Comparison of ENCODE assay signal across 27 mouse cellular contexts in genomic region chr9:122397156-122397555, GRCm38 (mm10). TPM values are rescaled to one million over a fixed set of nuclear protein-coding genes. Genes with fewer than 3 reads are reported as not detected.
A peak's percentile ranks its signal among the peaks of the same experiment; 100 is the strongest.
DNase-seq lines count a peak whose midpoint lies in the region; ATAC-seq and TF ChIP-seq lines count a peak whose summit lies in the region.
"Had no signal": no experiment of that assay in that cellular context is flagged by ENCODE, and none has a peak within 500 bp of the region (broad histone marks: within the 10 kb centered on the region; RNA-seq: fewer than 3 reads in every experiment).

No protein-coding gene starts in this region.

- no peak for TF ChIP-seq CTCF in testis, adult 2 months (IDR thresholded peaks at IDR 0.05; ENCODE audit: control insufficient read depth, insufficient read depth, insufficient replicate concordance, low read depth, low read length)

- H3K4me1 ChIP-seq in testis, adult 2 months (ENCODE audit: control insufficient read depth, insufficient read depth, low read length), result peaks cover 4% of the 10 kb centered on the region
- no peaks in the 10 kb centered on the region for H3K4me1 ChIP-seq in forebrain, embryonic 11.5 days (replicated peaks; ENCODE audit: control insufficient read depth, insufficient read depth, low read length)
- H3K4me1 ChIP-seq: embryonic facial prominence, embryonic 12.5 days; embryonic facial prominence, embryonic 15.5 days; forebrain, embryonic 15.5 days; heart, embryonic 12.5 days; heart, embryonic 15.5 days; hindbrain, embryonic 10.5 days; hindbrain, embryonic 13.5 days; intestine, embryonic 15.5 days had no signal

- no peak for ATAC-seq in forebrain, embryonic 11.5 days (replicated peaks; ENCODE audit: low FRiP score)
- ATAC-seq: activated CD4-positive, CD25-positive, alpha-beta regulatory T cell, adult 4 months; CD4-positive, CD25-positive, alpha-beta regulatory T cell, adult 4 months; forebrain, embryonic 15.5 days; hindbrain, embryonic 16.5 days; intestine, embryonic 15.5 days had no signal

- no peak overlapping the region for H3K4me3 ChIP-seq in testis, adult 2 months (ENCODE audit: control insufficient read depth, low read depth, low read length)
- no peak overlapping the region for H3K4me3 ChIP-seq in forebrain, embryonic 11.5 days (ENCODE audit: low read depth, low read length)
- H3K4me3 ChIP-seq: embryonic facial prominence, embryonic 12.5 days; embryonic facial prominence, embryonic 15.5 days; forebrain, embryonic 12.5 days; forebrain, embryonic 15.5 days; heart, embryonic 12.5 days; heart, embryonic 15.5 days; hindbrain, embryonic 10.5 days; hindbrain, embryonic 13.5 days; intestine, embryonic 15.5 days had no signal

- no peak for TF ChIP-seq POLR2A in testis, adult 2 months (IDR thresholded peaks at IDR 0.05; ENCODE audit: control insufficient read depth, low read depth, low read length)

- no peaks in the 10 kb centered on the region for H3K9me3 ChIP-seq in forebrain, embryonic 11.5 days (ENCODE audit: control insufficient read depth, low read length)
- H3K9me3 ChIP-seq: embryonic facial prominence, embryonic 12.5 days; embryonic facial prominence, embryonic 15.5 days; forebrain, embryonic 12.5 days; forebrain, embryonic 15.5 days; heart, embryonic 15.5 days; hindbrain, embryonic 10.5 days; hindbrain, embryonic 13.5 days; intestine, embryonic 15.5 days had no signal

- H3K36me3 ChIP-seq in testis, adult 2 months (ENCODE audit: control insufficient read depth, insufficient read depth, low read length), result no peaks in the 10 kb centered on the region
- no peaks in the 10 kb centered on the region for H3K36me3 ChIP-seq in forebrain, embryonic 11.5 days (ENCODE audit: control insufficient read depth, insufficient read depth, low read length)
- H3K36me3 ChIP-seq: embryonic facial prominence, embryonic 12.5 days; embryonic facial prominence, embryonic 15.5 days; forebrain, embryonic 12.5 days; forebrain, embryonic 15.5 days; heart, embryonic 12.5 days; heart, embryonic 15.5 days; hindbrain, embryonic 10.5 days; hindbrain, embryonic 13.5 days; intestine, embryonic 15.5 days had no signal

- H3K27ac ChIP-seq in testis, adult 2 months (ENCODE audit: control insufficient read depth, insufficient read depth, low read depth, low read length), result peak overlapping the region; percentile 17; the same call in 1 of the 2 replicates
- no peak overlapping the region for H3K27ac ChIP-seq in forebrain, embryonic 11.5 days (ENCODE audit: low read depth, low read length)
- H3K27ac ChIP-seq: embryonic facial prominence, embryonic 12.5 days; embryonic facial prominence, embryonic 15.5 days; forebrain, embryonic 12.5 days; forebrain, embryonic 15.5 days; heart, embryonic 15.5 days; hindbrain, embryonic 10.5 days; hindbrain, embryonic 13.5 days; intestine, embryonic 15.5 days had no signal

- no peak overlapping the region for H3K9ac ChIP-seq in forebrain, embryonic 11.5 days (ENCODE audit: low read length)
- H3K9ac ChIP-seq: embryonic facial prominence, embryonic 12.5 days; embryonic facial prominence, embryonic 15.5 days; forebrain, embryonic 12.5 days; forebrain, embryonic 15.5 days; heart, embryonic 12.5 days; heart, embryonic 15.5 days; hindbrain, embryonic 13.5 days; intestine, embryonic 15.5 days had no signal

- DNase-seq in adrenal gland, adult (ENCODE audit: inconsistent age in 2 of 2, low spot score in 1 of 2), result peak; percentile 46 to 77
- no peak for DNase-seq in adrenal gland, postnatal 25 days
- no peak for DNase-seq in testis, postnatal 10 days (ENCODE audit: low spot score)
- DNase-seq in adrenal gland, postnatal 14 days, result peak; percentile 35
- no peak for DNase-seq in kidney, adult 11 months
- DNase-seq in forebrain, embryonic 11.5 days (ENCODE audit: low spot score), result no peak
- DNase-seq: cerebellum, adult 18-20 months; cerebellum, adult 9-10 months; cerebellum, postnatal 14 days; gastrocnemius, postnatal 25 days; heart, adult 18-20 months; heart, postnatal 10 days; heart, postnatal 36 days; kidney, adult 2 months had no signal

- no peaks in the 10 kb centered on the region for H3K27me3 ChIP-seq in testis, adult 2 months (ENCODE audit: control insufficient read depth, insufficient read depth, low read length)
- no peaks in the 10 kb centered on the region for H3K27me3 ChIP-seq in forebrain, embryonic 11.5 days (ENCODE audit: control insufficient read depth, insufficient read depth, low read length)
- H3K27me3 ChIP-seq: embryonic facial prominence, embryonic 12.5 days; embryonic facial prominence, embryonic 15.5 days; forebrain, embryonic 12.5 days; forebrain, embryonic 15.5 days; heart, embryonic 12.5 days; heart, embryonic 15.5 days; hindbrain, embryonic 13.5 days; intestine, embryonic 15.5 days had no signal

- no peak overlapping the region for H3K4me2 ChIP-seq in forebrain, embryonic 11.5 days (ENCODE audit: low read depth, low read length, severe bottlenecking)
- H3K4me2 ChIP-seq: embryonic facial prominence, embryonic 12.5 days; embryonic facial prominence, embryonic 15.5 days; forebrain, embryonic 12.5 days; forebrain, embryonic 15.5 days; heart, embryonic 12.5 days; heart, embryonic 15.5 days; hindbrain, embryonic 13.5 days; intestine, embryonic 15.5 days had no signal

- 93% methylated on average over 1 of the region's 1 CpGs for WGBS in forebrain, embryonic 11.5 days

RNA-seq across cellular contexts. Expression of gene Abhd5, which starts 45.7 kb away (rescaled TPM):
- total RNA-seq in adrenal gland, postnatal 25 days (2021), result 67.2 and 78.4 TPM in 2 replicates
- polyA plus RNA-seq in testis, adult 2 months (2012; rRNA removed), result 238 and 296 TPM in 2 replicates
- 72.9 and 79.9 TPM in 2 replicates for total RNA-seq in adrenal gland, postnatal 14 days (2021)
- polyA plus RNA-seq in forebrain, embryonic 11.5 days (2014; fragmentation: Nextera tagmentation; extraction: Ambion mirVana), result 19.3 and 19.7 TPM in 2 replicates

Comparison
In these comparisons a context has a peak if more than half of its experiments do, and no peak if none do; other contexts are left out.
1. DNase-seq: peak in adrenal gland, adult (2 of 2) and adrenal gland, postnatal 14 days (single experiment); none in adrenal gland, postnatal 25 days (single experiment), testis, postnatal 10 days (single experiment), kidney, adult 11 months (single experiment) and forebrain, embryonic 11.5 days (single experiment).